Mouse (Mus musculus) C2C12 (cell line): ENCODE measurements around the gene Olfr692.

ENCODE experiments used
- CEBPB ChIP-seq: IDR thresholded peaks from one replicate; pipeline ENCODE4 v1.6.1; 2011; ENCODE audit warnings: low read depth, mild to moderate bottlenecking, control low read depth, moderate library complexity
- CTCF ChIP-seq: IDR thresholded peaks from one replicate; pipeline ENCODE4 v1.5.1; 2011; ENCODE audit not compliant: control insufficient read depth, insufficient read depth, insufficient read length
- MAX ChIP-seq: IDR thresholded peaks from one replicate; pipeline ENCODE4 v1.6.1; 2011; ENCODE audit warnings: mild to moderate bottlenecking, control low read depth
- MYOG ChIP-seq: IDR thresholded peaks from one replicate; pipeline ENCODE4 v1.6.1; 2011; ENCODE audit not compliant: control insufficient read depth, insufficient read length; ENCODE audit errors: extremely low read depth
- USF1 ChIP-seq: IDR thresholded peaks from one replicate; pipeline ENCODE4 v1.6.1; 2011; ENCODE audit warnings: low read depth, mild to moderate bottlenecking, control low read depth, moderate library complexity

- TF ChIP-seq USF1 = no peak
- no peak for TF ChIP-seq CTCF
- no peak for TF ChIP-seq MAX
- TF ChIP-seq MYOG = no peak
- TF ChIP-seq CEBPB = no peak
These were observed 22.2 kb downstream of the Olfr692 start for GRCm38 (mm10) chr7:105390236-105390635.
